Mouse (Mus musculus) kidney, embryonic 15.5 days (tissue): ENCODE measurements at regions not wholly inside any gene's neighbourhood (a gene's known extent, or its start where the extent isn't known, plus 50 kb on each side); places are given as distances from the start of the nearest gene placed in this dataset.

Experiments
- ATAC-seq: fragments of 200-750 bp; cut with Nextera tagmentation; replicated peaks from 2 replicates; pipeline ENCODE4 v1.8.0; 2017; ENCODE audit warnings: moderate TSS enrichment; ENCODE audit not compliant: low FRiP score
- H3K27ac ChIP-seq: fragments of 300-500 bp; sonication (generic); 2 replicates; pipeline ENCODE4 v1.5.1; 2015; ENCODE audit warnings: mild to moderate bottlenecking, inconsistent platforms
- H3K27me3 ChIP-seq: fragments of 300-500 bp; sonication (generic); 2 replicates; pipeline ENCODE4 v1.6.1; 2015; ENCODE audit warnings: inconsistent platforms
- H3K36me3 ChIP-seq: fragments of 300-500 bp; sonication (generic); 2 replicates; pipeline ENCODE4 v1.6.1; 2015; ENCODE audit warnings: inconsistent platforms
- H3K4me1 ChIP-seq: fragments of 300-500 bp; sonication (generic); 2 replicates; pipeline ENCODE4 v1.6.1; 2015; ENCODE audit warnings: inconsistent platforms
- H3K4me2 ChIP-seq: fragments of 300-500 bp; sonication (generic); 2 replicates; pipeline ENCODE4 v1.6.1; 2015; ENCODE audit warnings: moderate library complexity, mild to moderate bottlenecking, inconsistent platforms
- H3K4me3 ChIP-seq: fragments of 300-500 bp; sonication (generic); replicated peaks from 2 replicates; pipeline ENCODE4 v1.5.1; 2015; ENCODE audit warnings: mild to moderate bottlenecking, inconsistent platforms
- H3K9ac ChIP-seq: fragments of 300-500 bp; sonication (generic); 2 replicates; pipeline ENCODE4 v1.6.1; 2015; ENCODE audit warnings: mild to moderate bottlenecking, inconsistent platforms
- H3K9me3 ChIP-seq: fragments of 300-500 bp; sonication (generic); replicated peaks from 2 replicates; pipeline ENCODE4 v1.6.1; 2016; ENCODE audit warnings: inconsistent platforms
- WGBS: fragments of 180-500 bp; shearing (Covaris S2); methylation state at CpG from one replicate; pipeline ENCODE4 v1.1.7; 2015; ENCODE audit warnings: mixed read lengths; 5-methylcytosine and 5-hydroxymethylcytosine counted together

- H3K4me3 ChIP-seq, result no peak overlapping the region
- H3K36me3 ChIP-seq, result no peaks in the 10 kb centered on the region
- no peaks in the 10 kb centered on the region for H3K9me3 ChIP-seq
- no peak overlapping the region for H3K9ac ChIP-seq
- H3K27ac ChIP-seq, result no peak overlapping the region
- H3K4me1 ChIP-seq, result no peaks in the 10 kb centered on the region
- H3K4me2 ChIP-seq, result no peak overlapping the region
- ATAC-seq, result no peak
- 82% methylated on average over 4 of the region's 4 CpGs for WGBS
- H3K27me3 ChIP-seq, result no peaks in the 10 kb centered on the region
Measured at GRCm38 (mm10) chr2:47750997-47751623, 1062.8 kb upstream of the Acvr2a start.

GRCm38 (mm10) chr2:47755716-47756115, 1058.2 kb upstream of the Acvr2a start:
- Histone ChIP-seq H3K27ac (no peak overlapping the region), H3K4me2 (no peak overlapping the region), H3K9me3 (no peaks in the 10 kb centered on the region), H3K9ac (no peak overlapping the region), H3K36me3 (no peaks in the 10 kb centered on the region), H3K27me3 (no peaks in the 10 kb centered on the region), H3K4me1 (no peaks in the 10 kb centered on the region), H3K4me3 (no peak overlapping the region)
- ATAC-seq, result no peak

- Histone ChIP-seq H3K27me3 (no peaks in the 10 kb centered on the region), H3K9ac (no peak overlapping the region), H3K27ac (no peak overlapping the region), H3K4me3 (no peak overlapping the region), H3K4me2 (no peak overlapping the region), H3K9me3 (no peaks in the 10 kb centered on the region), H3K36me3 (no peaks in the 10 kb centered on the region), H3K4me1 (no peaks in the 10 kb centered on the region)
- 59% methylated on average over 4 of the region's 4 CpGs for WGBS
- ATAC-seq, result no peak
Measured at GRCm38 (mm10) chr2:47756248-47756647, 1057.7 kb upstream of the Acvr2a start.

- no peaks in the 10 kb centered on the region for H3K9me3 ChIP-seq
- no peak for ATAC-seq
- no peaks in the 10 kb centered on the region for H3K36me3 ChIP-seq
- H3K27me3 ChIP-seq, result no peaks in the 10 kb centered on the region
- WGBS, result 63% methylated on average over 1 of the region's 1 CpGs
- H3K4me3 ChIP-seq, result no peak overlapping the region
- H3K4me1 ChIP-seq, result no peaks in the 10 kb centered on the region
- H3K4me2 ChIP-seq, result no peak overlapping the region
- no peak overlapping the region for H3K9ac ChIP-seq
- H3K27ac ChIP-seq, result no peak overlapping the region
Measured at GRCm38 (mm10) chr2:47775766-47776165, 1038.1 kb upstream of the Acvr2a start.

GRCm38 (mm10) chr2:47776965-47777364, 1036.9 kb upstream of the Acvr2a start:
- H3K27ac ChIP-seq, result no peak overlapping the region
- no peaks in the 10 kb centered on the region for H3K27me3 ChIP-seq
- ATAC-seq, result no peak

GRCm38 (mm10) chr2:47785848-47786247, 1028.1 kb upstream of the Acvr2a start:
- no peaks in the 10 kb centered on the region for H3K4me1 ChIP-seq
- no peak overlapping the region for H3K4me3 ChIP-seq
- no peaks in the 10 kb centered on the region for H3K27me3 ChIP-seq
- H3K36me3 ChIP-seq, result no peaks in the 10 kb centered on the region
- H3K4me2 ChIP-seq, result no peak overlapping the region
- H3K27ac ChIP-seq, result no peak overlapping the region
- no peak overlapping the region for H3K9ac ChIP-seq
- no peak for ATAC-seq
- WGBS, result 6% methylated on average over 3 of the region's 3 CpGs
- no peaks in the 10 kb centered on the region for H3K9me3 ChIP-seq

More at GRCm38 (mm10) chr2:47776965-47777364, 1036.9 kb upstream of the Acvr2a start:
- no peak overlapping the region for H3K9ac ChIP-seq
- no peak overlapping the region for H3K4me3 ChIP-seq
- no peaks in the 10 kb centered on the region for H3K4me1 ChIP-seq
- no peaks in the 10 kb centered on the region for H3K36me3 ChIP-seq
- H3K9me3 ChIP-seq, result no peaks in the 10 kb centered on the region
- 57% methylated on average over 1 of the region's 1 CpGs for WGBS
- no peak overlapping the region for H3K4me2 ChIP-seq

GRCm38 (mm10) chr2:47822746-47823271, 991.1 kb upstream of the Acvr2a start:
- Histone ChIP-seq H3K36me3 (no peaks in the 10 kb centered on the region), H3K27ac (no peak overlapping the region), H3K4me1 (no peaks in the 10 kb centered on the region), H3K9me3 (no peaks in the 10 kb centered on the region), H3K4me3 (no peak overlapping the region), H3K4me2 (no peak overlapping the region), H3K27me3 (no peaks in the 10 kb centered on the region), H3K9ac (no peak overlapping the region)
- 77% methylated on average over 2 of the region's 2 CpGs for WGBS
- ATAC-seq, result no peak

- ATAC-seq, result no peak
- no peak overlapping the region for H3K9ac ChIP-seq
- 82% methylated on average over 1 of the region's 1 CpGs for WGBS
- H3K27ac ChIP-seq, result no peak overlapping the region
- no peak overlapping the region for H3K4me2 ChIP-seq
- no peak overlapping the region for H3K4me3 ChIP-seq
- H3K27me3 ChIP-seq, result no peaks in the 10 kb centered on the region
- no peaks in the 10 kb centered on the region for H3K9me3 ChIP-seq
- no peaks in the 10 kb centered on the region for H3K4me1 ChIP-seq
- no peaks in the 10 kb centered on the region for H3K36me3 ChIP-seq
Measured at GRCm38 (mm10) chr2:47832493-47832892, 981.4 kb upstream of the Acvr2a start.

GRCm38 (mm10) chr2:47833517-47833916, 980.4 kb upstream of the Acvr2a start:
- no peaks in the 10 kb centered on the region for H3K9me3 ChIP-seq

GRCm38 (mm10) chr2:47834055-47834799, 979.7 kb upstream of the Acvr2a start:
- H3K9ac ChIP-seq, result no peak overlapping the region
- 83% methylated on average over 5 of the region's 5 CpGs for WGBS
- no peak overlapping the region for H3K4me2 ChIP-seq
- no peaks in the 10 kb centered on the region for H3K27me3 ChIP-seq
- no peaks in the 10 kb centered on the region for H3K4me1 ChIP-seq
- no peaks in the 10 kb centered on the region for H3K9me3 ChIP-seq
- no peak for ATAC-seq
- H3K4me3 ChIP-seq, result no peak overlapping the region
- no peak overlapping the region for H3K27ac ChIP-seq
- no peaks in the 10 kb centered on the region for H3K36me3 ChIP-seq

More at GRCm38 (mm10) chr2:47833517-47833916, 980.4 kb upstream of the Acvr2a start:
- WGBS, result 73% methylated on average over 1 of the region's 1 CpGs
- Histone ChIP-seq H3K9ac (no peak overlapping the region), H3K27me3 (no peaks in the 10 kb centered on the region), H3K36me3 (no peaks in the 10 kb centered on the region), H3K4me3 (no peak overlapping the region), H3K4me2 (no peak overlapping the region), H3K27ac (no peak overlapping the region), H3K4me1 (no peaks in the 10 kb centered on the region)
- ATAC-seq, result no peak

- Histone ChIP-seq H3K27ac (no peak overlapping the region), H3K4me1 (no peaks in the 10 kb centered on the region), H3K4me3 (no peak overlapping the region), H3K4me2 (no peak overlapping the region), H3K27me3 (no peaks in the 10 kb centered on the region), H3K36me3 (no peaks in the 10 kb centered on the region), H3K9ac (no peak overlapping the region), H3K9me3 (no peaks in the 10 kb centered on the region)
- ATAC-seq, result no peak
- WGBS, result 83% methylated on average over 3 of the region's 3 CpGs
Measured at GRCm38 (mm10) chr2:47857229-47857628, 956.7 kb upstream of the Acvr2a start.

- Histone ChIP-seq H3K4me1 (no peaks in the 10 kb centered on the region), H3K4me3 (no peak overlapping the region), H3K9me3 (no peaks in the 10 kb centered on the region), H3K27me3 (no peaks in the 10 kb centered on the region), H3K36me3 (no peaks in the 10 kb centered on the region), H3K27ac (no peak overlapping the region), H3K4me2 (no peak overlapping the region), H3K9ac (no peak overlapping the region)
- WGBS, result 84% methylated on average over 1 of the region's 1 CpGs
- no peak for ATAC-seq
Measured at GRCm38 (mm10) chr2:47862446-47862845, 951.5 kb upstream of the Acvr2a start.
